Mouse (Mus musculus) kidney, adult 2 months (tissue): ENCODE results near the gene Tmbim7.

Experiments used
- CTCF ChIP-seq: fragments of 200-500 bp; conservative IDR thresholded peaks from 2 replicates; pipeline ENCODE4 v1.5.1; 2011; ENCODE audit warnings: low read depth, mild to moderate bottlenecking, control low read depth, low read length, moderate library complexity, mixed read lengths; ENCODE audit not compliant: insufficient read depth, insufficient read length
- POLR2A ChIP-seq: fragments of 200-500 bp; IDR thresholded peaks from one replicate; pipeline ENCODE4 v1.6.1; 2011; ENCODE audit warnings: low read depth, low read length, control low read depth

DNA sequence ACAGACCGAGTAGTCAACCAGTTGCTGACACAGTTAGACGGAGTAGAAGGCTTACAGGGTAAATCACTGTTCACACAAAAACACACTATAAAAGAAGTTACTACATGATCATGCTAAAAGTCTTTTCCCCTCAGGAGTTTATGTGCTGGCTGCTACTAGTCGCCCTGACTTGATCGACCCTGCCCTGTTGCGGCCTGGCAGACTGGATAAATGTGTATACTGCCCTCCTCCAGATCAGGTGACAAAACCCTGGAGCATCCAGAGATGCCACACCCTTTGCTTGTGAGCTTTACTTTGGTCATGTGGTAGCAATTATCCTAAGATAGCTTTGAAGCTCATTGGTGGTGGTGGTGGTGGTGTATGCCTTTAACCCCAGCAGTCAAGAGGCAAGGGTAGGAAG lies 20.9 kb upstream of the Tmbim7 start:
- TF ChIP-seq POLR2A (no peak), CTCF (no peak)
